Mouse (Mus musculus) G1E (cell line): Measurements from ENCODE around the gene Bak1. TPM values are rescaled to one million over a fixed set of nuclear protein-coding genes. Genes with fewer than 3 reads are reported as not detected.
A peak's percentile ranks its signal among the peaks of the same experiment; 100 is the strongest.

Experiments used
- ATAC-seq: 2 replicates; pipeline ENCODE4 v1.8.0; 2016; ENCODE audit warnings: mild to moderate bottlenecking; ENCODE audit not compliant: insufficient number of reproducible peaks, poor library complexity, low FRiP score, severe bottlenecking; ENCODE audit errors: extremely low read depth
- DNase-seq: peaks from one replicate; pipeline ENCODE4 v3.0.0; 2012; ENCODE audit warnings: low spot score
- H3K27me3 ChIP-seq: 2 replicates; pipeline ENCODE4 v1.6.1; 2012; ENCODE audit warnings: mild to moderate bottlenecking, low read length, inconsistent platforms; ENCODE audit not compliant: insufficient read depth
- H3K36me3 ChIP-seq: replicated peaks from 2 replicates; pipeline ENCODE3; 2012; ENCODE audit warnings: mild to moderate bottlenecking, inconsistent platforms
- H3K4me1 ChIP-seq: 2 replicates; pipeline ENCODE4 v1.6.1; 2012; ENCODE audit warnings: low read depth, low read length, inconsistent platforms, mixed read lengths; ENCODE audit not compliant: insufficient read depth
- H3K4me3 ChIP-seq: 2 replicates; pipeline ENCODE4 v1.5.1; 2012; ENCODE audit warnings: low read depth, mild to moderate bottlenecking, inconsistent platforms, low read length, moderate library complexity, mixed read lengths
- H3K9me3 ChIP-seq: replicated peaks from 2 replicates; pipeline ENCODE4 v1.6.1; 2012; ENCODE audit warnings: inconsistent platforms
- CTCF ChIP-seq: IDR thresholded peaks from 2 replicates; pipeline ENCODE4 v1.5.1; 2012; ENCODE audit warnings: low read depth, low read length, inconsistent platforms, mixed read lengths
- GATA1 ChIP-seq: IDR thresholded peaks from 2 replicates; pipeline ENCODE4 v1.6.1; 2012; ENCODE audit warnings: borderline replicate concordance, low read length, inconsistent platforms, mixed read lengths
- GATA2 ChIP-seq: IDR thresholded peaks from 2 replicates; pipeline ENCODE4 v1.6.1; 2012; ENCODE audit warnings: low read depth, low read length, inconsistent platforms, borderline replicate concordance
- POLR2AphosphoS5 ChIP-seq: IDR thresholded peaks from 2 replicates; pipeline ENCODE4 v1.6.1; 2012; ENCODE audit warnings: low read depth, low read length, inconsistent platforms; ENCODE audit not compliant: insufficient replicate concordance
- TAL1 ChIP-seq: conservative IDR thresholded peaks from 2 replicates; pipeline ENCODE4 v1.6.1; 2012; ENCODE audit warnings: low read depth, low read length, inconsistent platforms, mixed read lengths
- polyA plus RNA-seq: library from polyadenylated mRNA; stranded (reverse); fragments of >175 nt; gene quantifications from 2 replicates; pipeline ENCODE4 v1.2.3, GENCODE M21; 2012
- total RNA-seq, 2 experiments: library from RNA; stranded (forward) in 1 of 2; stranded (reverse) in 1 of 2; fragments of 200-1000 nt in 1 of 2; fragments of >200 nt in 1 of 2; fragmentation: Nextera tagmentation in 1 of 2; gene quantifications; 2 replicates each; pipeline ENCODE4 v1.2.3; 2014 to 2017

Bak1 gene
- total and polyA plus RNA-seq, 3 experiments = 64.5 to 231 (median 227) TPM

GRCm38 (mm10) chr17:27012909-27013308, 15.9 kb downstream of the Bak1 start:
- peaks cover 25% of the 10 kb centered on the region for H3K4me1 ChIP-seq
- no peak overlapping the region for H3K4me3 ChIP-seq
- H3K27me3 ChIP-seq = peaks cover 11% of the 10 kb centered on the region
- TF ChIP-seq GATA2 (no peak), GATA1 (no peak), CTCF (no peak), TAL1 (no peak), POLR2AphosphoS5 (no peak)
- DNase-seq (no peak), ATAC-seq (no peak)
- no peaks in the 10 kb centered on the region for H3K9me3 ChIP-seq
- no peaks in the 10 kb centered on the region for H3K36me3 ChIP-seq

- H3K27me3 ChIP-seq = peaks cover 14% of the 10 kb centered on the region
- peaks cover 17% of the 10 kb centered on the region for H3K4me1 ChIP-seq
- H3K36me3 ChIP-seq = no peaks in the 10 kb centered on the region
- no peaks in the 10 kb centered on the region for H3K9me3 ChIP-seq
- TF ChIP-seq GATA2 (no peak), TAL1 (no peak), POLR2AphosphoS5 (no peak), CTCF (no peak), GATA1 (no peak)
- peak overlapping the region; percentile 10; the same call in 1 of the 2 replicates for H3K4me3 ChIP-seq
- DNase-seq (peak; percentile 77), ATAC-seq (peak; percentile 88)
These were observed 16.7 kb downstream of the Bak1 start for GRCm38 (mm10) chr17:27011998-27012672.

- no peak for DNase-seq
- ATAC-seq = no peak
- Histone ChIP-seq H3K4me1 (peaks cover 16% of the 10 kb centered on the region), H3K27me3 (peaks cover 17% of the 10 kb centered on the region), H3K9me3 (no peaks in the 10 kb centered on the region), H3K4me3 (no peak overlapping the region), H3K36me3 (no peaks in the 10 kb centered on the region)
- TF ChIP-seq GATA2 (no peak), TAL1 (no peak), CTCF (no peak), POLR2AphosphoS5 (no peak), GATA1 (no peak)
These were observed 17.6 kb downstream of the Bak1 start for GRCm38 (mm10) chr17:27011167-27011566.

- ATAC-seq = no peak
- H3K27me3 ChIP-seq = peaks cover 36% of the 10 kb centered on the region
- no peaks in the 10 kb centered on the region for H3K9me3 ChIP-seq
These were observed 20.5 kb downstream of the Bak1 start for GRCm38 (mm10) chr17:27008277-27008676.

GRCm38 (mm10) chr17:27005644-27006043, 23.2 kb downstream of the Bak1 start:
- DNase-seq (no peak), ATAC-seq (no peak)
- no peaks in the 10 kb centered on the region for H3K36me3 ChIP-seq
- no peak overlapping the region for H3K4me3 ChIP-seq
- TF ChIP-seq TAL1 (no peak), CTCF (no peak), GATA2 (no peak), GATA1 (no peak), POLR2AphosphoS5 (no peak)
- peaks cover 5% of the 10 kb centered on the region for H3K4me1 ChIP-seq
- H3K27me3 ChIP-seq = peaks cover 34% of the 10 kb centered on the region
- H3K9me3 ChIP-seq = no peaks in the 10 kb centered on the region

More at GRCm38 (mm10) chr17:27008277-27008676, 20.5 kb downstream of the Bak1 start:
- TF ChIP-seq GATA1 = no peak
- TF ChIP-seq TAL1 = no peak
- no peak for TF ChIP-seq CTCF
- no peak for TF ChIP-seq GATA2
- no peak for TF ChIP-seq POLR2AphosphoS5
- Histone ChIP-seq H3K36me3 (no peaks in the 10 kb centered on the region), H3K4me1 (peaks cover 21% of the 10 kb centered on the region), H3K4me3 (no peak overlapping the region)
- DNase-seq = no peak

GRCm38 (mm10) chr17:27004903-27005485, 23.8 kb downstream of the Bak1 start:
- H3K4me3 ChIP-seq = no peak overlapping the region
- no peak for TF ChIP-seq TAL1
- TF ChIP-seq GATA2 = no peak
- no peak for TF ChIP-seq POLR2AphosphoS5
- TF ChIP-seq GATA1 = no peak
- TF ChIP-seq CTCF = no peak
- H3K27me3 ChIP-seq = peaks cover 31% of the 10 kb centered on the region

More at GRCm38 (mm10) chr17:27004903-27005485, 23.8 kb downstream of the Bak1 start:
- H3K36me3 ChIP-seq = no peaks in the 10 kb centered on the region
- ATAC-seq (no peak), DNase-seq (no peak)
- no peaks in the 10 kb centered on the region for H3K9me3 ChIP-seq
- H3K4me1 ChIP-seq = peaks cover 8% of the 10 kb centered on the region
